Mouse (Mus musculus) testis, adult 2 months (tissue): Measurements from ENCODE around the gene Nfx1. TPM values are rescaled to one million over a fixed set of nuclear protein-coding genes. Genes with fewer than 3 reads are reported as not detected.
"Not testable (repeated sequence)": the region's sequence is repeated elsewhere in the genome, so short reads cannot be mapped to it uniquely, and the experiment has no call there.

ENCODE experiments used
- H3K27ac ChIP-seq: fragments of 200-500 bp; 2 replicates; pipeline ENCODE4 v1.5.1; 2012; ENCODE audit warnings: low read depth, low read length; ENCODE audit not compliant: control insufficient read depth, insufficient read depth
- H3K27me3 ChIP-seq: fragments of 200-500 bp; 2 replicates; pipeline ENCODE4 v1.6.1; 2012; ENCODE audit warnings: mild to moderate bottlenecking, low read length, moderate library complexity; ENCODE audit not compliant: control insufficient read depth, insufficient read depth
- H3K36me3 ChIP-seq: fragments of 200-500 bp; 2 replicates; pipeline ENCODE4 v1.6.1; 2012; ENCODE audit warnings: mild to moderate bottlenecking, low read length; ENCODE audit not compliant: control insufficient read depth, insufficient read depth
- H3K4me1 ChIP-seq: fragments of 200-500 bp; 2 replicates; pipeline ENCODE4 v1.6.1; 2012; ENCODE audit warnings: low read length; ENCODE audit not compliant: control insufficient read depth, insufficient read depth
- H3K4me3 ChIP-seq: fragments of 200-500 bp; 2 replicates; pipeline ENCODE4 v1.5.1; 2012; ENCODE audit warnings: low read depth, mild to moderate bottlenecking, low read length, moderate library complexity, mixed read lengths; ENCODE audit not compliant: control insufficient read depth
- CTCF ChIP-seq: fragments of 200-500 bp; IDR thresholded peaks from 2 replicates; pipeline ENCODE4 v1.5.1; 2012; ENCODE audit warnings: low read depth, mild to moderate bottlenecking, inconsistent platforms, low read length, moderate library complexity; ENCODE audit not compliant: control insufficient read depth, insufficient read depth, insufficient replicate concordance
- POLR2A ChIP-seq: fragments of 200-500 bp; IDR thresholded peaks from 2 replicates; pipeline ENCODE4 v1.6.1; 2012; ENCODE audit warnings: low read depth, mild to moderate bottlenecking, inconsistent platforms, low read length, moderate library complexity; ENCODE audit not compliant: control insufficient read depth
- polyA plus RNA-seq: library from polyadenylated mRNA; depleted of rRNA; stranded (reverse); fragments of >200 nt; gene quantifications from 2 replicates; pipeline ENCODE4 v1.2.3, GENCODE M21; 2012; rRNA removed

The Nfx1 gene
- polyA plus RNA-seq, result 28.2 and 29.5 TPM in 2 replicates

DNA sequence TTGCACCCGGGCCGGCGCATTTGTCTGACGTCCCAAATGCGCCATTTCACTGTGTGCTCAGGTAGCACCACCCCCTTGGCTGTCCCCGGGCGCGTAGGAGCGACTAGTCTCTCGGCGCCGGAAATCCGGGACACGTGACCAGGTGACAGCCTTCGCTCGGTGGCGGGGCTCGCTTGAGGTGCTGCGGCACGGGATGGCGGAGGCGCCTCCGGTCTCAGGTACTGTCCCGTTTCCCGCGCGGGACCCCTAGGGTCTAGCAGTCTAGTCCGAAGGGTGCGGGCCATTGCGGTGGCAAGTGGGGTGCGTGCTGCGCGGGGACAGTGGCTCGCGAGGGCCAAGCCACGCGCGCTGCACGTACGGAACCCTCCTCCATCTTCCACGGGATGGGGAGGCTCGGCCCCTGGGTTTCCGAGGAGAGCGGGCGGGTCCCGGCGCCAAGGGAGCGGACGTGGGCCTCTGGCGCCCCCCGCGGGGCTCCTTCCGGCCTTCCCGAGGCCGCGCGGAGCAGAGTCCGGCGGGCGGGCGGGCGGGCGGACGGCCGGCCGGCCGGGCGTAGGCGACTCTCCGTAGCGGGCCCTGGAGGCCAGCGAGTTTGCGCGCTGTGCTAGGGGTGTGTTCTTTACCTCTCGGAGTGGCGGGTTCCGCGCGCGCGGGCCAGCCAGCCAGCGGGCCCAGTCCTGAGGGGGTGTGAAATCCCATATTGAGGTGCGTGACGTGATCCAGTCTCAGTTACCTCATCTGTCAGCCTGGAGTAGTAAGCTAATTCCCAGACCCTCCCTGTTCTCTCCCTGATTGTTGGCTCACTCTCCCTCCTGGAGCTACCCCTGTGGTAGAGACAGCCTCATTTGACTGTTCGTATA is at the start of gene Nfx1:
Gene Nfx1, plus strand, starts transcription at position 65 of the 860 bp plus-strand sequence.
- H3K27ac ChIP-seq, result peak within 1 kb of the TSS; percentile 96
- peaks cover 7% of the 10 kb centered on the region for H3K4me1 ChIP-seq
- TF ChIP-seq POLR2A (peak; percentile 92), CTCF (no peak)
- H3K36me3 ChIP-seq, result no peaks in the 10 kb centered on the region
- peak within 1 kb of the TSS; percentile 99 for H3K4me3 ChIP-seq
- no peaks in the 10 kb centered on the region for H3K27me3 ChIP-seq

DNA sequence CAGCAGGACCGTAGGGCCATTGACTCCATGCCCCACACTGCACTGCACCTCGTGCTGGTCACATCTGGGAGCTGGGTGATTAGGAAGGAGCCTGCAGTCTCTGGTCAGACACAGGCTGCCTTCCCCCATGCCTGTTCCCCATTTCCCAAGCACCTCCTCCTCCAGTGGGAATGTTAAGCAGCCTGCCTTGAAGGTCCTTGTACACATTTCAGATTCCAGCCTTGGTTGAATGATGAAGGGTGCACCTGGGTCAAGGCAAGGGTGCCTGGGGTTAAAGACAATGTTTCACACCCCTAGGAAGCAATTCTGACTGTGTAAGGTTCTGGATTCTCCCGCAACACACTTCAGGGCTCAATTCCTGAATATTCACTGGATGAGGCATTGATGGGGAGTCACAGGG is 49.4 kb upstream of the Nfx1 start:
- H3K36me3 ChIP-seq, result no peaks in the 10 kb centered on the region

DNA sequence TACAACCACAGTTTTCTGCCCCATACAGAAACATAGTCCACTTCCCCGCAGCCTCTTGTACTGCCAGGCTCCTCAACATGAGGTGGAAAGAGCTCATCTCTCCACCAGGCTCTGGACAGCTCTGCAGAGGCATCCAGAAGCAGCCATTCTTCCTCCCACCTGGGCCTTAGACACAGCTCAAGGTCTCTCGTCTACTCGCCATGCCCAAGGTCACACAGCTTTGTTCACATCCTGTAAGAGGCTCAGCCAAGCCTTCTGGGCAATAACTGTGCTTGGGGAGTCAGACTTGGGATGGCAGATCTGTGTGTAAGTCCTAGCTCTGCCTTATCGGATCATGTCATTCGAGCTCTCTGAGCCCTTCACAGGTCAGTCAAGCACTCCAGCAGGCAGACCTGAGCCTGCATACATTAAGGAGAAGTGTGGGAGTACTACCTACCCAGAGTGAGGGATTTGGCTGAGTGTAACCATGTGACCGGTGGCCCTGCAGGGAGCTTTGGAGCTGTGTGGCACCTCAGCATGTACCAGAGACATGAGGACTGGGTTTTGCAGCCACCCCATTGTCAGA is 47.5 kb upstream of the Nfx1 start:
- H3K4me1 ChIP-seq, result peaks cover 2% of the 10 kb centered on the region; the same call in 1 of the 2 replicates
- H3K27ac ChIP-seq, result no peak overlapping the region
- no peaks in the 10 kb centered on the region for H3K36me3 ChIP-seq
- TF ChIP-seq POLR2A, result no peak
- TF ChIP-seq CTCF, result no peak
- H3K4me3 ChIP-seq, result no peak overlapping the region
- no peaks in the 10 kb centered on the region for H3K27me3 ChIP-seq

More for the DNA sequence above, 49.4 kb upstream of the Nfx1 start:
- Histone ChIP-seq H3K27me3 (no peaks in the 10 kb centered on the region), H3K4me1 (peaks cover 2% of the 10 kb centered on the region; the same call in 1 of the 2 replicates), H3K27ac (no peak overlapping the region), H3K4me3 (peak overlapping the region; percentile 72)
- no peak for TF ChIP-seq POLR2A
- no peak for TF ChIP-seq CTCF

- H3K27me3 ChIP-seq, result no peaks in the 10 kb centered on the region
- H3K36me3 ChIP-seq, result no peaks in the 10 kb centered on the region
- H3K4me3 ChIP-seq, result no peak overlapping the region
- TF ChIP-seq POLR2A (no peak), CTCF (no peak)
- H3K27ac ChIP-seq, result no peak overlapping the region
- H3K4me1 ChIP-seq, result no peaks in the 10 kb centered on the region
These were observed 45.1 kb upstream of the Nfx1 start for GRCm38 (mm10) chr4:40925568-40925967.

- H3K27me3 ChIP-seq, result no peaks in the 10 kb centered on the region
- no peak for TF ChIP-seq POLR2A
- no peak for TF ChIP-seq CTCF
- no peaks in the 10 kb centered on the region for H3K4me1 ChIP-seq
- no peak overlapping the region for H3K4me3 ChIP-seq
- H3K36me3 ChIP-seq, result no peaks in the 10 kb centered on the region
- no peak overlapping the region for H3K27ac ChIP-seq
These were observed 41.7 kb upstream of the Nfx1 start for GRCm38 (mm10) chr4:40929046-40929445.

DNA sequence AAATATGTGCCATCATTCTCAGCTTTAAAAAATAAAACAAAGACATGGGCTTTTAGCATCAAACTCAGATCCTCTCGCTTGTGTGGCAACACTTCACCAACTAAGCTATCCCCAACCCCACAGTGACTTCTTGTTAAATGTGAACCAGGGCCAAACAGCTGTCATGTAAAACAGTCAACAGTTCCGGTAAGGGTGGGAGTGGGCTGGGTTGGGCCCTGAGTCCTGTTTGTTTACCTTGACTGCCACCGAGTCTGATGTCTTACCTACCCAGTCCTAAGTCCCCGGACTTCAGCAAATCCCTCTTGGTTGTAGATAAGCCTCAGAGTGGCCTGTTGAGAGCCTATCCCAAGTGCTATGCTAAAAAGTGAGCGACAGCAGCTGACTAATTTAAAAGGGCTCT is 37.0 kb upstream of the Nfx1 start:
- H3K4me1 ChIP-seq, result no peaks in the 10 kb centered on the region
- H3K27me3 ChIP-seq, result no peaks in the 10 kb centered on the region
- 0 out of 2 replicates have a peak, but pooled peaks cover 1% of the 10 kb centered on the region for H3K36me3 ChIP-seq
- H3K4me3 ChIP-seq, result no peak overlapping the region
- TF ChIP-seq CTCF, result no peak
- no peak for TF ChIP-seq POLR2A
- no peak overlapping the region for H3K27ac ChIP-seq

DNA sequence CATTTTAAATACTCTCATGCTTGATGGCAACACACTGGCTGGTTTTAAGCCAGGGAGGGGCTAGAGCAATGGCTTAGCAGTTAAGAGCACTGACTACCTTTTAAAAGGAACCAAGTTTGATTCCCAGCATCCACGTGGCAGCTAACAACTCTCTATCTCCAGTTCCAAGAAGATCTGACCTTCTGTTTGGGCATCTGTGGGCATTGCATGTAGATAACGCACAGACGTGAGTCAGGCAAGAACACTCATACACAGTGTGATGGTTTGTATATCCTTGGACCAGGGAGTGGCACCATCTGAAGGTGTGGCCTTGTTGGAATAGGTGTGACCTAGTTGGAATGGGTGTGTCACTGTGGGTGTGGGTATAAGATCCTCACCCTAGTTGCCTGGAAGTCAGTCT is 36.3 kb upstream of the Nfx1 start:
- not testable (repeated sequence) for H3K27me3 ChIP-seq, H3K4me1 ChIP-seq, H3K4me3 ChIP-seq, H3K36me3 ChIP-seq, H3K27ac ChIP-seq
